Mouse (Mus musculus): ENCODE results near the gene Gm3269. TPM values are rescaled to one million over a fixed set of nuclear protein-coding genes. Genes with fewer than 3 reads are reported as not detected.
"Not testable (repeated sequence)": the region's sequence is repeated elsewhere in the genome, so short reads cannot be mapped to it uniquely, and the experiment has no call there.

Gm3269 gene
- total RNA-seq (2018; cell fraction: chromatin; rRNA removed), result not detected
- not detected for total RNA-seq (2018; cell fraction: cytosol; rRNA removed)
- total RNA-seq (2018; cell fraction: nucleus; rRNA removed), result not detected
- polyA plus RNA-seq (2018), result not detected in 3 replicates

DNA sequence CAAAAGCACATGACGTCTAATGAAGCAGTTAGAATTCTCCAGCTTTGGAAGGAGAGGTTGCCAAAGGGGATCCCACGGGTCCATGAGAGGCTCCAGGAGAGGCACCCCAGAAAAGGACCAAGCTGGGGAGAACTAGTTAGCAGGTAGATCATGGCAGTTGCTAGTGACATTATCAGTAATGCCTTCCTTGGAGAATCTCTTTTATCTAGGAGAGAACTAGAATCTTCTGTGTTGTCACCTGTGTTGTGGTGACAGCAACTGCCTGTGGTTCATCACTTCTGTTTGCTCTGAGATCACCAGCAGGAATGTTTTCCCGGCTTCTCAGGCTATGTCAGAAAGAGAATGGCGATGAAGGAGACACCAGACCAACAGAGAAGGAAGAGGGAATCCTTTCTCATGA is at the start of gene Gm3269:
Gene Gm3269 (plus strand): TSS at position 301 of the 400 bp plus-strand sequence.
- no CpG with 5 or more reads among the region's 4 CpGs for WGBS (ENCODE audit: missing documents)
- H3K79me2 ChIP-seq (ENCODE audit: inconsistent target); H3K4me3 ChIP-seq (ENCODE audit: inconsistent target); H3K36me3 ChIP-seq (ENCODE audit: inconsistent target); H3K27ac ChIP-seq: not testable (repeated sequence)

DNA sequence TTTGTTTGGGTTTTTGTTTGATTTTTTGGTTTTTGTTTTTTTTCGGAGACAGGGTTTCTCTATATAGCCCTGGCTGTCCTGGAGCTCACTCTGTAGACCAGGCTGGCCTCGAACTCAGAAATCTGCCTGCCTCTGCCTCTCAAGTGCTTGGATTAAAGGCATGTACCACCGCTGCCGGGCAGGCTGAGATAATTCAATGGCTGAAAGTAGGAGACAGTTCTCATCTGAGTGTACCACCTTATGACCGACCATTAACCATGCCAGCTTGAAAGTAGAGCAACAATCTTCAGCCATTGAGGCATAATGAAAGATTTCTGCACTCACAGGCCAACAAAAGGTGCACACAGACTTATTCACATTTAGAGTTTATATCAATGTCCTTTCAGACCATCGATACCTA is 31.5 kb upstream of the Gm3269 start:
- not testable (repeated sequence) for H3K4me3 ChIP-seq (ENCODE audit: inconsistent target); H3K36me3 ChIP-seq (ENCODE audit: inconsistent target); H3K79me2 ChIP-seq (ENCODE audit: inconsistent target); H3K27ac ChIP-seq
- 68% methylated on average over 4 of the region's 6 CpGs for WGBS (ENCODE audit: missing documents)

DNA sequence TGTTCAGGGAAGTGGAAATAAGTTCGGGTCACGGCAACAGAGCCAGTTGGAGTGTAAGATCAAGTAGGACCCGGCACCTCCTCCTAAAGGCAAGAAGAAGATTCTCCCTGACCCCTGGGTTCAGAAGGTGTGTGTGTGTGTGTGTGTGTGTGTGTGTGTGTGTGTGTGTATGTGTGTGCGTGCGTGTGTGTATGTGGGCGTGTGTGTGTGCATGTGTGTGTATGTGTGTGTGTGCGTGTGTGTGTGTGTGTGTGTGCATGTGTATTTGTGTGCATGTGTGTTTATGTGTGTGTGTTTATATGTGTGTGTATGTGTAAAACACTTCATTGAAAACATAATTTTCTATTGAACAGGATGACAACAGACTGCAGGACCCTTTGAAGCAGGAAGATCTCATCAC is 16.0 kb upstream of the Gm3269 start:
- not testable (repeated sequence) for H3K79me2 ChIP-seq (ENCODE audit: inconsistent target); H3K36me3 ChIP-seq (ENCODE audit: inconsistent target); H3K27ac ChIP-seq; H3K4me3 ChIP-seq (ENCODE audit: inconsistent target)
- WGBS (ENCODE audit: missing documents), result no CpG with 5 or more reads among the region's 7 CpGs

DNA sequence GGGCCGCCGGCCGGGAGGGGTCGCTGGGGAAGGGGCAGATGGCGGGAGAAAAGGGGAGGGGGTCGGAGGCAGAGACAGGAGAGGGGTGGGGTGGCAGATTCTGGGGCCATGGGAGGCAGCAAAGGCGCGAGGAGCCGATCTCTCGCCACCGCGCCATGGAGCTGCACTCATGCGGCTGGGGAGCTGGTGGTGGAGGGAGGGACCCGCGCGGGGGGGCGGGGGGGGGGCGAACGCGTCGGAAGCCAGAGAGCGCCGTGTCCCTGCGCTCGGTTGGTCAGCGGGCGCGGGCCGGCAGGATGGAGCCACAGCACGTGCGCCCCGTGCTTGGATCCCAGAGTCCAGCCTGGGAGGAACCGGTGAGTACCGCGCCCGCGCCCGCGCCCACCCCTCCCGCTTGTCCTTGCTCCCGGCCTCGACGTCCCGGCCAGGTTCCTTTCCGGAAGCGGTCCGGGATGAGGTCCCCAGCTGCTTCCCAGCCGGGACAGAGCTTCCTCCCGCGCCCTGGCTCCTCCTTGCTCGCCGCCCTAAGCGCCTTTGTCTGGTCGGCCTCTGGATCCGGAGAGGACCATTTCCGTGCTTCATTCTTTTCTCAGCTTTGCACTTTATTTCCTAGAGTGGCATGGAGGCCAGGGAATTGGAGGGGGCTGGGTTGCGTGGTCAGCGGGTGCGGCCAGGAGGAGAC is 17.5 kb downstream of the Gm3269 start, which contains the start of gene Gm3264:
Gene Gm3264 (plus strand): TSS at position 278 of the 682 bp plus-strand sequence.
- 3% methylated on average over 23 of the region's 59 CpGs for WGBS (ENCODE audit: missing documents)
- not testable (repeated sequence) for H3K79me2 ChIP-seq (ENCODE audit: inconsistent target); H3K27ac ChIP-seq; H3K4me3 ChIP-seq (ENCODE audit: inconsistent target); H3K36me3 ChIP-seq (ENCODE audit: inconsistent target)

DNA sequence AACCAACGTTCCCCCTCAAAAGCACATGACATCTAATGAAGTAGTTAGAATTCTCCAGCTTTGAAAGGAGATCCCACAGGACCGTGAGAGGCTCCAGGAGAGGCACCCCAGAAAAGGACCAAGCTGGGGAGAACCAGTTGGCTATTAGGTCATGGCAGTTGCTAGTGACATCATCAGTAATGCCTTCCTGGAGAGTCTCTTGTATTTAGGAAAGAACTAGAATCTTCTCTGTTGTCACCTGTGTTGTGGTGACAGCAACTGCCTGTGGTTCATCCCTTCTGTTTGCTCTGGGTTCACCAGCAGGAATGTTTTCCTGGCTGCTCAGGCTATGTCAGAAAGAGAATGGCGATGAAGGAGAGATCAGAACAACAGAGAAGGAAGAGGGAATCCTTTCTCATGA is 54.2 kb downstream of the Gm3269 start, which contains the start of gene Gm3278:
Gene Gm3278 (plus strand): TSS at position 301 of the 400 bp plus-strand sequence.
- not testable (repeated sequence) for H3K27ac ChIP-seq; H3K4me3 ChIP-seq (ENCODE audit: inconsistent target); H3K79me2 ChIP-seq (ENCODE audit: inconsistent target); H3K36me3 ChIP-seq (ENCODE audit: inconsistent target)
- no CpG with 5 or more reads among the region's 3 CpGs for WGBS (ENCODE audit: missing documents)

Other genes starting within 250 kb of the Gm3269 start
- not detected in 3 replicates for gene Gm8159, start 205.8 kb upstream of the Gm3269 start, polyA plus RNA-seq (2018)
- gene Gm3239, start 173.9 kb upstream of the Gm3269 start, polyA plus RNA-seq (2018), result not detected in 3 replicates
- not detected in 3 replicates for gene Gm7876, start 128.9 kb upstream of the Gm3269 start, polyA plus RNA-seq (2018)
- gene Gm3252, start 111.3 kb upstream of the Gm3269 start, polyA plus RNA-seq (2018), result not detected in 3 replicates
- not detected in 3 replicates for gene Gm9602, start 61.8 kb upstream of the Gm3269 start, polyA plus RNA-seq (2018)
- gene Gm3264, start 17.5 kb downstream of the Gm3269 start, polyA plus RNA-seq (2018), result not detected in 3 replicates
- gene Gm3278, start 54.3 kb downstream of the Gm3269 start, polyA plus RNA-seq (2018), result not detected in 3 replicates
- gene Gm8297, start 145.8 kb downstream of the Gm3269 start, polyA plus RNA-seq (2018), result not detected in 3 replicates
- gene Gm3298, start 177.8 kb downstream of the Gm3269 start, polyA plus RNA-seq (2018), result not detected in 3 replicates
- not detected in 3 replicates for gene 4930555G01Rik, start 212.5 kb downstream of the Gm3269 start, polyA plus RNA-seq (2018)
- not detected in 3 replicates for gene Gm8281, start 232.9 kb downstream of the Gm3269 start, polyA plus RNA-seq (2018)